Mouse (Mus musculus): ENCODE measurements at regions not wholly inside any gene's neighbourhood (a gene's known extent, or its start where the extent isn't known, plus 50 kb on each side); places are given as distances from the start of the nearest gene placed in this dataset.
A peak's percentile ranks its signal among the peaks of the same experiment; 100 is the strongest.
"Not testable (repeated sequence)": the region's sequence is repeated elsewhere in the genome, so short reads cannot be mapped to it uniquely, and the experiment has no call there.

- no peak for DNase-seq (ENCODE audit: low spot score)
Measured at GRCm38 (mm10) chr8:88903094-88903493, 140.9 kb downstream of the Sall1 start.

- DNase-seq (ENCODE audit: low spot score), result no peak
Measured at GRCm38 (mm10) chr8:88883751-88884390, 160.1 kb downstream of the Sall1 start.

GRCm38 (mm10) chr8:88879857-88880256 is 164.1 kb downstream of the Sall1 start:
- peak; percentile 41 for DNase-seq (ENCODE audit: low spot score)

GRCm38 (mm10) chr8:88877921-88878320 is 166.0 kb downstream of the Sall1 start:
- no peak for DNase-seq (ENCODE audit: low spot score)

- no peak for DNase-seq (ENCODE audit: low spot score)
Measured at GRCm38 (mm10) chr8:88862846-88863455, 166.1 kb downstream of the Cyld start.

- DNase-seq (ENCODE audit: low spot score), result no peak
Measured at GRCm38 (mm10) chr8:88857216-88857615, 160.4 kb downstream of the Cyld start.

- no peak for DNase-seq (ENCODE audit: low spot score)
Measured at GRCm38 (mm10) chr8:88853200-88853599, 156.4 kb downstream of the Cyld start.

- no peak for DNase-seq (ENCODE audit: low spot score)
Measured at GRCm38 (mm10) chr8:88845916-88846315, 149.1 kb downstream of the Cyld start.

- no peak for DNase-seq (ENCODE audit: low spot score)
Measured at GRCm38 (mm10) chr8:88844370-88844769, 147.5 kb downstream of the Cyld start.

- no peak for DNase-seq (ENCODE audit: low spot score)
Measured at GRCm38 (mm10) chr8:88842451-88842850, 145.6 kb downstream of the Cyld start.

- DNase-seq (ENCODE audit: low spot score), result no peak
Measured at GRCm38 (mm10) chr8:88840096-88840495, 143.3 kb downstream of the Cyld start.

GRCm38 (mm10) chr8:88835756-88836291 is 139.0 kb downstream of the Cyld start:
- no peak for DNase-seq (ENCODE audit: low spot score)

- DNase-seq (ENCODE audit: low spot score), result no peak
Measured at GRCm38 (mm10) chr8:88825816-88826215, 129.0 kb downstream of the Cyld start.

- no peak for DNase-seq (ENCODE audit: low spot score)
Measured at GRCm38 (mm10) chr8:88823931-88824330, 127.1 kb downstream of the Cyld start.

GRCm38 (mm10) chr8:88820275-88820850 is 123.5 kb downstream of the Cyld start:
- no peak for DNase-seq (ENCODE audit: low spot score)

GRCm38 (mm10) chr8:88816461-88816860 is 119.6 kb downstream of the Cyld start:
- DNase-seq (ENCODE audit: low spot score), result no peak

- no peak for DNase-seq (ENCODE audit: low spot score)
Measured at GRCm38 (mm10) chr8:88814246-88814645, 117.4 kb downstream of the Cyld start.

GRCm38 (mm10) chr8:88812901-88813676 is 116.3 kb downstream of the Cyld start:
- no peak for DNase-seq (ENCODE audit: low spot score)

- DNase-seq (ENCODE audit: low spot score), result not testable (repeated sequence)
Measured at GRCm38 (mm10) chr8:88806851-88807250, 110.0 kb downstream of the Cyld start.
